8 mouse cellular contexts compared by ENCODE assay signal in genomic region chr6:145302907-145303640, GRCm38 (mm10). TPM values are rescaled to one million over a fixed set of nuclear protein-coding genes. Genes with fewer than 3 reads are reported as not detected.
A peak's percentile ranks its signal among the peaks of the same experiment; 100 is the strongest.
DNase-seq lines count a peak whose midpoint lies in the region; ATAC-seq and TF ChIP-seq lines count a peak whose summit lies in the region.

No protein-coding gene starts in this region.

- peak overlapping the region; percentile 36; the same call in 1 of the 2 replicates for H3K9ac ChIP-seq in heart, adult 2 months (ENCODE audit: low read depth, low read length)
- peak overlapping the region; percentile 25; the same call in 1 of the 2 replicates for H3K9ac ChIP-seq in hindbrain, embryonic 13.5 days

- no peak for TF ChIP-seq EP300 in heart, adult 2 months (IDR thresholded peaks at IDR 0.05; ENCODE audit: insufficient read depth, low read depth, low read length)

- H3K27ac ChIP-seq in heart, adult 2 months = no peak overlapping the region; the same call in 1 of the 2 replicates
- peak overlapping the region; percentile 45 for H3K27ac ChIP-seq in brown adipose tissue, adult 24 weeks (replicated peaks; ENCODE audit: low read depth, low read length)
- H3K27ac ChIP-seq in hindbrain, embryonic 13.5 days = peak overlapping the region; percentile 52
- H3K27ac ChIP-seq in left cerebral cortex, adult 2 months = no peak overlapping the region

- peak overlapping the region; percentile 47 for H3K4me2 ChIP-seq in hindbrain, embryonic 13.5 days

- no peak for ATAC-seq in hindbrain, embryonic 13.5 days (ENCODE audit: low FRiP score)
- peak; percentile 57 for ATAC-seq in megakaryocyte progenitor cell, adult 5-6 weeks (replicated peaks; ENCODE audit: poor library complexity)

- H3K27me3 ChIP-seq in heart, adult 2 months (ENCODE audit: control insufficient read depth, insufficient read depth, low read length) = no peaks in the 10 kb centered on the region
- 0 out of 2 replicates have a peak, but pooled peaks cover 2% of the 10 kb centered on the region for H3K27me3 ChIP-seq in hindbrain, embryonic 13.5 days

- no peaks in the 10 kb centered on the region for H3K36me3 ChIP-seq in heart, adult 2 months (ENCODE audit: control insufficient read depth, insufficient read depth, low read length)
- H3K36me3 ChIP-seq in hindbrain, embryonic 13.5 days = no peaks in the 10 kb centered on the region

- no peak for TF ChIP-seq POLR2A in heart, adult 2 months (IDR thresholded peaks at IDR 0.05; ENCODE audit: insufficient read depth, low read depth, low read length)

- peak in 1 of 2 experiments; percentile 12 for DNase-seq in heart, adult 2 months
- DNase-seq in heart, postnatal 10 days = no peak
- no peak for DNase-seq in natural killer cell, adult 2 months (ENCODE audit: low spot score in 2 of 2)
- DNase-seq in left cerebral cortex, adult 2 months (ENCODE audit: extremely low spot score in 1 of 2, low spot score in 2 of 2) = no peak
- no peak for DNase-seq in gastrocnemius, postnatal 4 days (ENCODE audit: low spot score in 2 of 2)

- no peaks in the 10 kb centered on the region for H3K9me3 ChIP-seq in hindbrain, embryonic 13.5 days

- H3K79me2 ChIP-seq in heart, adult 2 months (replicated peaks; ENCODE audit: control insufficient read depth, insufficient read depth, low read length) = no peaks in the 10 kb centered on the region

- H3K4me3 ChIP-seq in heart, adult 2 months = peak overlapping the region; percentile 22
- peak overlapping the region; percentile 39 for H3K4me3 ChIP-seq in brown adipose tissue, adult 24 weeks (ENCODE audit: insufficient read depth, low read depth, low read length)
- no peak overlapping the region; the same call in 1 of the 2 replicates for H3K4me3 ChIP-seq in hindbrain, embryonic 13.5 days
- no peak overlapping the region for H3K4me3 ChIP-seq in left cerebral cortex, adult 2 months

- peaks cover 3% of the 10 kb centered on the region; the same call in 1 of the 2 replicates for H3K4me1 ChIP-seq in heart, adult 2 months (ENCODE audit: control insufficient read depth, insufficient read depth, low read length)
- peaks cover 11% of the 10 kb centered on the region for H3K4me1 ChIP-seq in brown adipose tissue, adult 24 weeks (ENCODE audit: control insufficient read depth, insufficient read depth, insufficient read length, low read length)
- peaks cover 13% of the 10 kb centered on the region for H3K4me1 ChIP-seq in hindbrain, embryonic 13.5 days (replicated peaks)

- TF ChIP-seq CTCF in heart, adult 2 months (IDR thresholded peaks at IDR 0.05) = no peak
- no peak for TF ChIP-seq CTCF in left cerebral cortex, adult 2 months (IDR thresholded peaks at IDR 0.05)

- intact Hi-C loops in heart, adult 2 months (cut with DNase I) = no loop called here
- intact Hi-C loops in heart, postnatal 10 days (cut with DNase I) = loop anchor here (5.0 kb wide), 1 partner anchor 34 kb away; no protein-coding TSS in a partner anchor
- intact Hi-C loops in left cerebral cortex, adult 2 months (cut with DNase I) = no loop called here

- 35% methylated on average over 22 of the region's 22 CpGs for WGBS in heart, adult 2 months
- WGBS in hindbrain, embryonic 13.5 days = 62% methylated on average over 22 of the region's 22 CpGs

RNA-seq across cellular contexts. Expression of gene Kras, which starts 53.0 kb away (rescaled TPM):
- total RNA-seq in heart, adult 2 months (2021) = 10 to 100 TPM; 32.3 to 32.7 TPM
- polyA plus RNA-seq in heart, adult 2 months (2012; rRNA removed) = 8.6 and 20.4 TPM in 2 replicates
- 10 to 100 TPM; 45.9 to 48.4 TPM for total RNA-seq in heart, postnatal 10 days (2021)
- 17.6 and 20.4 TPM in 2 replicates for polyA plus RNA-seq in brown adipose tissue, adult 24 weeks (2012; ENCODE audit: insufficient read depth, insufficient read length, missing spikeins)
- polyA plus RNA-seq in hindbrain, embryonic 13.5 days (2015; fragmentation: Nextera tagmentation; extraction: Ambion mirVana) = 83.4 and 90.0 TPM in 2 replicates
- total RNA-seq in megakaryocyte progenitor cell, adult 5-6 weeks (2015) = 48.7 and 49.4 TPM in 2 replicates
- 11.7 and 21.0 TPM in 2 replicates for total RNA-seq in megakaryocyte progenitor cell, adult 5-6 weeks (2017)
- total RNA-seq in left cerebral cortex, adult 2 months (2021) = 10 to 100 TPM; 78.4 to 79.8 TPM
- 10 to 100 TPM; 37.0 to 40.8 TPM for total RNA-seq in gastrocnemius, postnatal 4 days (2021)

Comparison
In these comparisons a context has a peak if more than half of its experiments do, and no peak if none do; other contexts are left out.
1. H3K27ac ChIP-seq: peak in brown adipose tissue, adult 24 weeks (single experiment) and hindbrain, embryonic 13.5 days (single experiment); none in heart, adult 2 months (single experiment) and left cerebral cortex, adult 2 months (single experiment).
2. H3K4me3 ChIP-seq: peak in heart, adult 2 months (single experiment) and brown adipose tissue, adult 24 weeks (single experiment); none in hindbrain, embryonic 13.5 days (single experiment) and left cerebral cortex, adult 2 months (single experiment).